Mouse (Mus musculus) cerebellum, adult 18-20 months (tissue): ENCODE results near the gene Gm28729.
A peak's percentile ranks its signal among the peaks of the same experiment; 100 is the strongest.
"Not testable (repeated sequence)": the region's sequence is repeated elsewhere in the genome, so short reads cannot be mapped to it uniquely, and the experiment has no call there.

Source experiments
- DNase-seq, 2 experiments: peaks; one replicate each; pipeline ENCODE4 v3.0.0; 2021

Gm28729 gene

DNA sequence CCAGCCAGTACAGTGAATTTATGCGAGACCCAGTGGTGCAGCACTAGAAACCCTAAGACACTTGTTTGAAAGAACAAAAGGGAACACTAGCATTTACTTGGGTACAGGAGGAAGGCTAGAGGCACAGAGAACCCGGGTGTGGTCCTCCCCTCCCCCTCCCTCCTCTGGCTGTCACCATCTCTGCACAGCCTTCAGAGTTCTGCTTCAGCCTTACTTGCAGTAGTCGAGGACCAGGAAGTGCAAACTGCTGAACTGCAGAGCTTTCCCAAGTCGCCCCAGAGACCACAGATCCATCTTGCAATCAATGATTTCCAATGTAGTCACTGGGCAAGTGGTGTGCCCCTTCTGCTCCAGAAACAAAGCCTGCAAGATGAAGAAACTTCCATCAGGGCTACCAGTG lies 7.6 kb downstream of the Gm28729 start:
- no peak for DNase-seq

GRCm38 (mm10) chr9:96516806-96517205 lies 8.3 kb downstream of the Gm28729 start:
- DNase-seq: no peak

GRCm38 (mm10) chr9:96515737-96516136 lies 9.3 kb downstream of the Gm28729 start:
- DNase-seq: no peak

- DNase-seq: no peak
Measured at GRCm38 (mm10) chr9:96514278-96514677, 10.8 kb downstream of the Gm28729 start.

- no peak for DNase-seq
Measured at GRCm38 (mm10) chr9:96506011-96506498, 19.0 kb downstream of the Gm28729 start.

DNA sequence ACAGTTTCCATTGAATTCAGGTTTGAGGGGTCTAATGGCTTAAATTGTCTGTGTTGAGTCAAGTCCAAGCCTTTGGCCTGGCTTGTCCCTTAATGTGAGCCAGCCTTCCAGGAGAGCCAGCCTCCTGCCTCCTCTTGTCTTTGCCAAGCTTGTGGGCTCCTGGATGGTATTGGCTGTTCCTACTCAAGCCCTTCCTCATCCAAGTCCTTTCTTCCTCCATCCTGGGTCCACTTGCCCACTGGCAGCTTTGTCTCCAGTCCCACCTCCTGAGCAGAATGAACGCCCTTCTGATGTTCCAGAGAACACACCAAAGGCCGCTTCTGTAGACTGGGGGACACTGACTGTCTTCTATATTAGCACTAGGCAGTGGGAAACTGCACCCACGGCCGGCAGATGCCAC lies 19.9 kb downstream of the Gm28729 start:
- no peak for DNase-seq

DNA sequence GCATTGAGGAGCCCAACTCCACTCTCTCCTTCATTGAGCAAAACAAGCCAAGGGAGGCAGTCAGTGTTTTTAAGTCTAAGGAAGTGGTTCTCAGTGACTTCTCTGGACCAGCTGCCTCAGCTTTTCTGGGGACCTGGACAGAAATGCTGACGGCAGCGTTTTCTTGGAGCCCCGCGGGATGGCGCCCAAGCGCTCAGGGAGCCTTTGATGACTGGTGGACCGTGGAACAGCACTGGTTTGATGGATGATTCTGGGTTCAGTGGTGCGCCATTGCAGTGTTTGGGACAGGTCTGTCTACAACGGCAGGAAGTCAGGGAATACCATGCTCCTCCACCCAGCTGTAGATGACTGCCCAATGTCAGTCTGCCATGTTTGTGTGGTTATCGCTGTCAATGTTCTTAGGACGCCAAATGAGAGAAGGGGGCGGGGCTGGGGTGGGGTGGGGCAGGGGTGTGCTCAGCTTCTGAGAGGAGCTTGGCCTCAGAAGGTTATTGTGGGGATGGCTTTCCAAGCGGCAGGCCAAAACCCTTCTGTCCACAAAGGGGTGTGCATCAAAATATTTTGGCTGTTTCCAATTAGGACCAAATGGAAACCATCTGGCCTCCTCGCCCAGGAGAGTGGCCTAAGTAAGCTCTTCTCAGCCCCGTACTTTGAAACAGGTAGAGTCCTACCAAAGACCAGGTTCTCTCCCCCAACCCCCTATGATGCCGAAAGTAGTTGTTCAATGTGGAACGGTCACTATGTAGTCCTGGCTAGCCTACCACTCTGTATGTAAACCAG lies 20.8 kb downstream of the Gm28729 start:
- DNase-seq: no peak

- DNase-seq: peak; percentile 19 to 26
Measured at GRCm38 (mm10) chr9:96502856-96503610, 22.0 kb downstream of the Gm28729 start.

- no peak for DNase-seq
Measured at GRCm38 (mm10) chr9:96501217-96501616, 23.8 kb downstream of the Gm28729 start.

DNA sequence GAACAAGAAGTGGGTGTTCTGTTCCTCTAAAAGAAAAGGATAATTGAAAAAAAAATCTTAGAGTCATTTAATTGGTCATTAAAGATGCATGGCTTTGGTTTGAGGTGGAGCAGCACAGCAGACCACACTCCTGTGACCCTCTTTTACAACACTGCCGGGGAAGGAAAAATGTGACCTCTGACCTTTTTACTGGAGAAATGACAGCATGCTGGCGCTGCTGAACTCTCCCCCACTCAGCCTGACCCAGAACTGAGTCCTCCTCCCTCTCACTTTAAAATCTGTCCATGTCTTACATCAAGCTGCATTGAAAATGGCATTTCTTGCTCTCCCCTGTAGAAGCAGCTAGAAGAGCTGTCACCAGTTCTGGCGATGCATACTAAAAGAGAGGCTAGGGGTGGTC lies 31.9 kb downstream of the Gm28729 start:
- no peak for DNase-seq

GRCm38 (mm10) chr9:96491810-96492209 lies 33.3 kb downstream of the Gm28729 start:
- DNase-seq: peak; percentile 10 to 52

GRCm38 (mm10) chr9:96487869-96488268 lies 37.2 kb downstream of the Gm28729 start:
- DNase-seq: not testable (repeated sequence)

DNA sequence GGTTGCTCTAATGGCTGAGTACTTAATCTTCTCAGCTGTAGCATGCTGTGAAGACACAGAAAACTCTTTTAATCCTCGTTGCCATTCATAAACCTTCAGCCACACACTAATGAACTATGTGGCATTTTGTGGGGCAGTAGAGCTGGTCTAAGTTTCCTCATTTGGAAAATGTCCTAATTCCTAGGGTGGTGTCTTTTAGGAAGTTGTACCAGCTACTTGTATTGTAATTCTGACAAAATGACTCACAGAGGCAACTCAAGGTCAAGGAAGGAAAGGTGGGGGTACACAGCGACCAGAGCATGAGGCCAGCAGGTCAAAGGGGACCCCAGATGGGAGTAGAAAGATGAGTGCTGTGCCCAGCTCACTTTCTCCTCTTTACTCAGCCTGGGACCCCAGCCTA lies 41.4 kb downstream of the Gm28729 start:
- DNase-seq: no peak

DNA sequence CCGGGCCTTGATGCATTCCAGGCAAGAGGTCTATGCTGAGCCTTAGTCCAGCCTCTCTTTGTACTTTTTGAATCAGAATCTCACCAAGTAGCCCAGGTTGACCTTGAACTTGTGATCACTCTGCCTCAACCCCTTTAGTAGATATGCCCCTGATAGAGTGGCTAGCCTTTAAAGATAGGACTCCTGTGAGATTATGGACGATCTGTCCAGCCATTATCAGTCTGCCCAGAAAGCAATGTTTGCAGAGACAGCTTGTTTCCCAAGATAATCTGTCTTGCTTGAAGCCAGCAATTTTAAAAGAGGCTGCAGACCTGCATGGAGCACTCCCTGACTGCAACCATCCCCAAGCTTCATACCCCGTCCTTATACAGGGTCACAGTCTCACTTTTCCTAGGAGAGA lies 42.0 kb downstream of the Gm28729 start:
- no peak for DNase-seq

DNA sequence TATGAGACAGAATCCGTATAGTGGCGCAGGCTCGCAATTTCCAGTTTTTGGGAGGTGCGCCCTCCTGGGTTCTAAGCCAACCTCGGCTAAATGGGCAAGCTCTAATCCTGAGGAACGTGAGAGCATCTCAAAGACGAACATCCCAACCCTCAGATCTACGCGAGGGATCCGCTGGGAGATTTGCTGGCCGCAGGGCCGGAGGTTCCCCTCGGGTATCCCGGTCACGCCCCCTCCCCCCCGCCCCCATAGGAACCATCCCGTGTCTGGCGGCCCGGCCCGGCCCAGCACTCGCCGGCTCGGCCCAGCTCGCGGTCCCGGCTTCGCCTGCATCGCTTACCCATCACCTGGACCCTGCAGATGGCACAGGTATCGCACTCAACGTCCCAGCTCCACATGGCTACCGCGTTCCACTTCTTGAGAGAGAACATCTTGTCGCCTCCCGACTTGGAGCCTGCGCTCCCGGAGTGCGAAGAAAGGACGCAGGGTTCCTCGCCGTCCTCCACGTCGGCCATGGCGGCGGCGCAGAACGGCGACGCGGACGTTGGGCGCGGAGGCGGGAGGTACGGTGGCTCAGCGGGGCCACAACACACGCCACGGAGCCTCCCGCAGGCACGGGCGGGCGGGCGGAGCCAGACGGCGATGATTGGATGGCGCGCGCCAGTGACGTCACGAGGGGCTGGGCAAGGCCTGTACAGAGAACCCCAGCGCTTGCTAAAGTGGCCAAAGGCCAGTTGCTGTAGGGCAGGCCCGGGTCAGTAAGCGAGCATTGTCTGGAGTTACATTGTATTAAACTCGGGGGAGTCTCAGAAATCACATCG lies 46.8 kb downstream of the Gm28729 start, which contains the start of gene Rnf7:
Gene Rnf7 (minus strand): TSS at position 605 of the 818 bp plus-strand sequence.
- peak; percentile 99 to 100 for DNase-seq

- DNase-seq: no peak
Measured at GRCm38 (mm10) chr9:96472356-96472755, 52.7 kb downstream of the Gm28729 start.

GRCm38 (mm10) chr9:96471681-96472080 lies 53.4 kb downstream of the Gm28729 start:
- DNase-seq: not testable (repeated sequence)

DNA sequence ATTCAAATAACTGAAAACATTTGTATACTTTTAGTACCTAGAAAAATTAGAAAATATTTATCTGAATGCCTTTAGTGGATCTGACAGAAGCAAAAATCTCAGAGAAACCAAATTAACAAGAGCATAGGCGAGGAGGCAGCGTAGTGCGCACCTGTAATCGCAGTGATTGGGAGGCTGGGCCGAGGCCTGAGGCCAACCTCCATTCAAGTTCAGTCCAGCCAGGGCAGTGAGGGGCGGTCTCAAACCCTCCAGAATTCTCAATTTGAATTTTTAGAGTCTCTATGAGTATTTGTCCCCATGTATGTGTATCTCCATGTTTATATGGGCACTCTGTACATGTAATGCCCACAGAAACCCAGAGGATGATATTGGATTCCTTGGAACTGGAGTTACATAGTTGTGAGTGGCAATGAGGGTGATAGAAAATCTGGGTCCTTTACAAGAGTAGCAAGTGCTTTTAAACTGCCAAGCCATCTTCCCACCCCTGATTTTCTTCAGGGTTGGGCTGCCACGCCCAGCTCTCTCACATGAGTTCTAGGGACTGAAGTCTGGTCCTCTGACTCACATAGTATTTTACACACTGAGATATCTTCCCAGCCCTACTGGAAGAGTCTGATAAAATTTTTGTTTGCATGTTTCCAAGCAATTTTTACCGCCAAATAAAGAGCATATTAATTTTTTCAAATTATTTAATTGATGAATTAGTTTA lies 54.6 kb downstream of the Gm28729 start:
- DNase-seq: no peak

- no peak for DNase-seq
Measured at GRCm38 (mm10) chr9:96469556-96470265, 55.4 kb downstream of the Gm28729 start.

DNA sequence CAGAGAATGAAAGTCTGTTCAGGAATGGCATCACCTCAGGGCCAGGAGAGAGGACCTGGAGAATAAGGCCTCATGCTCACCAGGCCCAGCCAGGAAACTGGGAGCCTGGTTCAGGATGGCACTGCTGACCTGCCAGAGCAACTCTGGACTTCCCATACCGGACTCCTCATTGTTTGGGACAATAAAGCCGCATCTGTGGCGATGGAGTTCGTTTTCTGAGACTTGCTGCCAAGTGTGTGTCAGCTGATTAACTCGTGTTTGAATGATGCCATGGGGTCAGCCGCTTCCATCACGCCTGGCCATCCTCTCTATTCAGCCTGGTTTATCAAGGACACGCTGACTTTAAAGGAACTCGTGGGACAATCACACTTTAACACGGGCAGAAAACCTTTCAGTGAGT lies 61.4 kb downstream of the Gm28729 start:
- DNase-seq: peak in 1 of 2 experiments; percentile 9

GRCm38 (mm10) chr9:96461607-96462006 lies 63.5 kb downstream of the Gm28729 start:
- DNase-seq: no peak
